Mouse (Mus musculus) sigmoid colon, adult 10 weeks (tissue): ENCODE data around the gene Pramel3. TPM values are rescaled to one million over a fixed set of nuclear protein-coding genes. Genes with fewer than 3 reads are reported as not detected.

Experiments
- polyA plus RNA-seq: library from polyadenylated mRNA; stranded (reverse); fragments of 350-450 nt; fragmentation: Illumina TruSeq; extraction: RNeasy Lipid Tissue Mini Kit (QIAGEN cat#74804); gene quantifications from one replicate; pipeline ENCODE4 v1.2.3, GENCODE M21; 2014; ENCODE audit warnings: low read depth, low replicate concordance

Gene Pramel3
- not detected for polyA plus RNA-seq

GRCm38 (mm10) chrX:135302007-135302406 lies at the start of gene Pramel3:
Gene Pramel3 (plus strand): TSS chrX:135302307.

Other genes starting within 250 kb of the Pramel3 start
- not detected for gene Gm15023, start 124.7 kb upstream of the Pramel3 start, polyA plus RNA-seq
- 0.69 TPM for gene Tceal6, start 91.6 kb upstream of the Pramel3 start, polyA plus RNA-seq
- gene Gm5128, start 71.0 kb downstream of the Pramel3 start, polyA plus RNA-seq: not detected
- gene Gm7903, start 131.5 kb downstream of the Pramel3 start, polyA plus RNA-seq: not detected
- not detected for gene AV320801, start 192.3 kb downstream of the Pramel3 start, polyA plus RNA-seq